Mouse (Mus musculus) neural tube, embryonic 12.5 days (tissue): ENCODE measurements around the gene Plekhh3. TPM values are rescaled to one million over a fixed set of nuclear protein-coding genes. Genes with fewer than 3 reads are reported as not detected.

Experiments
- ATAC-seq: fragments of 200-750 bp; cut with Nextera tagmentation; 2 replicates; pipeline ENCODE4 v1.8.0; 2017; ENCODE audit warnings: low read depth, mild to moderate bottlenecking, moderate TSS enrichment, moderate library complexity; ENCODE audit not compliant: low FRiP score
- H3K27ac ChIP-seq: fragments of 300-500 bp; sonication (generic); 2 replicates; pipeline ENCODE4 v1.5.1; 2016
- H3K27me3 ChIP-seq: fragments of 300-500 bp; sonication (generic); replicated peaks from 2 replicates; pipeline ENCODE4 v1.6.1; 2016; ENCODE audit warnings: mild to moderate bottlenecking
- H3K36me3 ChIP-seq: fragments of 300-500 bp; sonication (generic); 2 replicates; pipeline ENCODE4 v1.6.1; 2016; ENCODE audit warnings: mild to moderate bottlenecking
- H3K4me1 ChIP-seq: fragments of 300-500 bp; sonication (generic); 2 replicates; pipeline ENCODE4 v1.6.1; 2016
- H3K4me2 ChIP-seq: fragments of 300-500 bp; sonication (generic); replicated peaks from 2 replicates; pipeline ENCODE4 v1.6.1; 2016; ENCODE audit warnings: mild to moderate bottlenecking
- H3K4me3 ChIP-seq: fragments of 300-500 bp; sonication (generic); 2 replicates; pipeline ENCODE4 v1.5.1; 2016
- H3K9ac ChIP-seq: fragments of 300-500 bp; sonication (generic); 2 replicates; pipeline ENCODE4 v1.6.1; 2016; ENCODE audit warnings: mild to moderate bottlenecking
- H3K9me3 ChIP-seq: fragments of 300-500 bp; sonication (generic); 2 replicates; pipeline ENCODE4 v1.6.1; 2016; ENCODE audit warnings: mild to moderate bottlenecking
- WGBS: fragments of 180-500 bp; shearing (Covaris S2); methylation state at CpG from one replicate; pipeline ENCODE4 v1.1.7; 2016; 5-methylcytosine and 5-hydroxymethylcytosine counted together
- polyA plus RNA-seq: library from polyadenylated mRNA; unstranded; fragments of >200 nt; fragmentation: Nextera tagmentation; extraction: Ambion mirVana; gene quantifications from 2 replicates; pipeline ENCODE4 v1.2.1, GENCODE M21; 2016

Gene Plekhh3
- polyA plus RNA-seq, 1 experiment from 2014 or later = 17.1 TPM

DNA sequence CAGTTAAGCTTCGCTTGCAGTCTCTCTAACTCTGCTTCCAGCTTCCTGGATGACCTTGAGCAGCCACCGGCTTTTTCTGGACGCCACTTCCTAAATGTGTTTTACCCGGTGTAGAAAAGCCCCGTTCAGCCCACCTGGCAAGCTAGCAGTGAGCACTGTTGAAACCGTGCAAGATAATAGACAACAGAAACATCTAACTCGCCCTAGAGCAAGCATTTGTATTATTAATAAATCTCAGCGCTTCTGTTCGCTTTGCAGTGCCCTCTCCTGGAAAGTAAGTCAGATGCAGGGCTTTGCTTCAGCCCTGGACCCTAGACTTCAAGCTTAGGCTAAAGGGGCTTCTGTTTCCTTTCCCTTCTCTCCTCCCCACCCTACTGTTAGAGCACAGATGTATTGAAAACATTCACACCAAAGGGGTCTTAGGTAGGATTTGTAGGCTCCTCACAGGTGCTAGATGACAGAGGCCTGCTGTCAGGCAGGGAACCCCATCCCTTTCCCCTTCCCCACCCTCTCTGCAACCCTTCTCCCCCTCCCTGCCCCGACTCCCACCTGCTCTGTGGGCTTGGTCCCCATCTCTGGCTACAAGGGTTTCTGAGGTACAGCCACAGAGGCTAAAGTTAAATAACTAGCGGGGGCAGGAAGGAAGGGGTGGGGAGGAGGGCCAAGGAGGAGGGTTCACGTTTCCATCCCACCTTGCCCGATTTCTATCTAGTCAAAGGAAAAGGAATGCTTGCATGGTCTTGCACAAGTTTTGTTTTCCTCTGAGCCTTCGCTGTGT, 3.9 kb upstream of the Plekhh3 start, which contains the start of gene Ccr10:
Gene Ccr10, minus strand, starts transcription at position 593 of the 778 bp plus-strand sequence.
- peaks cover 64% of the 10 kb centered on the region for H3K27me3 ChIP-seq
- peak within 1 kb of the TSS; percentile 31 for H3K4me3 ChIP-seq
- no peak within 1 kb of the TSS for H3K27ac ChIP-seq
- ATAC-seq = no peak
- H3K9me3 ChIP-seq = no peaks in the 10 kb centered on the region
- H3K4me1 ChIP-seq = peaks cover 53% of the 10 kb centered on the region
- peak within 1 kb of the TSS; percentile 70 for H3K4me2 ChIP-seq
- peak within 1 kb of the TSS; percentile 48 for H3K9ac ChIP-seq
- 20% methylated on average over 14 of the region's 14 CpGs for WGBS
- H3K36me3 ChIP-seq = no peaks in the 10 kb centered on the region

DNA sequence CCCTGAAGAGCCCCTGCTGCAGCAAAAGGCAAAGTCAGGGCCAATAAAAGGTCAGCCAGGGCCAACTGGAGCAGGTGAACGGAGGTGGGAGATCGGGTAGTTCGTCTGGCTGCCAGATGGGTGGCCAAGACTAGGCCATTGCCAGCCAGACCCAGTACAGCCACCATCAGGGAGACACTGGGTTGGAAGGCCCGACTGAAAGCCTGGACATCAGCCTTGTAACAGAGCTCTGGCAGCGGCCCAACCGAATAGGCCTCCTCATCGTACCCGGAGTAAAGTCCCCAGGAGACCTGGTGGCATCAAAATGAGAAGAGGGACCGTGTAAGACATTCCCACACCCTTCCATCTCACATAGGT, 3.2 kb upstream of the Plekhh3 start:
- no peak for ATAC-seq
- H3K27me3 ChIP-seq = peaks cover 70% of the 10 kb centered on the region
- peak overlapping the region; percentile 70 for H3K4me2 ChIP-seq
- peaks cover 60% of the 10 kb centered on the region for H3K4me1 ChIP-seq
- no peak overlapping the region for H3K27ac ChIP-seq
- no peaks in the 10 kb centered on the region for H3K9me3 ChIP-seq
- H3K4me3 ChIP-seq = peak overlapping the region; percentile 27; the same call in 1 of the 2 replicates
- peak overlapping the region; percentile 48 for H3K9ac ChIP-seq
- H3K36me3 ChIP-seq = no peaks in the 10 kb centered on the region
- WGBS = 21% methylated on average over 9 of the region's 9 CpGs

DNA sequence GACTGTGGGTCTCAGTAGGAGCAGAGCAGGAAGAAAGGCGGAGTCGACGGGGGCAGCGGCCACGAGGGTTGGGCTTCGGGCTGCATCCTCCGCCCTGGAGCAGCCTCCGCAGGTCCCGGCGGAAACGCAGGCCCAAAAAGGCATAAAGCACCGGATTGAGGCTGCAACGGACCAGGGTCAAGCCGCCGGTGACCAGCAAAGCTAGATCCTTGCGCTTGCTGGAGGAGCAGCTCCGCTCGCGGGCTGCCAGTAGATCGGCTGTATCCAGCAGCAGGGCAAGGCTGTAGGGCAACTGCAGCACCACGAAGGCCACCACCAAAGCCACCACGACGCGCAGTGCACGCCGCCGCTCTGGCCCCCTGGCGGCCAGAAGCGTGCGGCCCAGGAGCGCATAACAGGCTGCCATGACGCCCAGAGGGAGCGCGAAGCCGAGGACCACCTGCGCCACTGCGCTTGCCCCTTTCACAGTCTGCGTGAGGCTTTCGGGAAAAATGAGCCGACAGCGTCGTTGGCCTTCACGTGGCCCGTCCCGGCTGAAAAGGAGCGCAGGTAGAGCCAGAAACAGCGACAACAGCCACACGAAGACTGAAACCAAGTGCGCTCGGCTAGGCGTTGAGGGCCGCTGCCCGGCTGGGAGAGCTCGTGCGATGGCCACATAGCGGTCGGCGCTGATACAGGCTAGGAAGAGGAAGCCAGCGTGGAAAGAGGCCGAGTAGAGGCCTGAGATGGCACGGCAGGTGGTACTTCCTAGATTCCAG, 2.7 kb upstream of the Plekhh3 start:
- WGBS = 1% methylated on average over 61 of the region's 61 CpGs
- H3K36me3 ChIP-seq = no peaks in the 10 kb centered on the region
- H3K4me3 ChIP-seq = peak overlapping the region; percentile 27
- ATAC-seq = peak; percentile 52
- peak overlapping the region; percentile 70 for H3K4me2 ChIP-seq
- peaks cover 71% of the 10 kb centered on the region for H3K27me3 ChIP-seq
- H3K9me3 ChIP-seq = no peaks in the 10 kb centered on the region
- peak overlapping the region; percentile 48 for H3K9ac ChIP-seq
- no peak overlapping the region for H3K27ac ChIP-seq
- peaks cover 66% of the 10 kb centered on the region for H3K4me1 ChIP-seq

DNA sequence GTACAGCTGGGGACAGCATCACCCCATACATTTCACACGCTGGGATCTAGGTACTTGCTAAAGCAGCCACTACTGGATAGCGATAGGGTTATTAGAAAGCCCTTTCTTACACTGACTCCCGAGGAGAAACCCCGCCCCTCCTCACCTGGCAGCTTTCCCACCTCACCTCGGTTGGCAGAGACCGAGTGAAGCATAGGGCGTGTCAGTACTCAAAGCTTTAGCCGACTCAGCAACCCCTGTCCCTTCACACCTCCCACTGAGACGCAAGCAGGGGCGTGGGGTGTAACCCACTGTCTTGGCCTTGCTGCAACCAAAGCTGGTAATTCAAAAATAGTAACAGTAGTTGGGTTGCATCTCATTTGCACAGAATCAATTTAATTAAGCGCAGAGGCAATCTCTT, 2.0 kb upstream of the Plekhh3 start:
- 5% methylated on average over 11 of the region's 11 CpGs for WGBS
- peaks cover 63% of the 10 kb centered on the region for H3K4me1 ChIP-seq
- H3K4me3 ChIP-seq = no peak overlapping the region
- no peaks in the 10 kb centered on the region for H3K36me3 ChIP-seq
- H3K27ac ChIP-seq = no peak overlapping the region
- H3K9ac ChIP-seq = no peak overlapping the region
- peak overlapping the region; percentile 70 for H3K4me2 ChIP-seq
- H3K9me3 ChIP-seq = no peaks in the 10 kb centered on the region
- peaks cover 71% of the 10 kb centered on the region for H3K27me3 ChIP-seq
- no peak for ATAC-seq

DNA sequence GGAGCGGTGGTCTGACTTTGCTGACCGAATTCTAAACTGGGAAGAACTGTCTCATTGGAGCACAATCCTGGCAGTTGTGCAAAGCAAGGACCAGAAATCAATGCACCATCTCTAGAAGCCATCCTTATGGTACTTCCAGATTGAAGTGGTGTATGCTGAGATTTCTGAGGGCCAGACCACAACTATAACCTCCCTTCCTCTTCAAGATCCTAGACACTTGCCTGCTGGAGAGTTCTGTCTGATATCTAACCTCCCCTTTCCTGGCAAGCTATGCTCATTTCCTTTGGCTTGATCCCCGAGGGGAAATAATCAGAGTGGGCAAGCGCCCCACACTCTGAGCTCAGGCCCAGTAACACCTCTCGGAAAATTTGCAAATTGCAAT, 1.3 kb upstream of the Plekhh3 start:
- Histone ChIP-seq H3K4me2 (peak overlapping the region; percentile 86), H3K4me3 (peak overlapping the region; percentile 43), H3K9me3 (no peaks in the 10 kb centered on the region), H3K27ac (no peak overlapping the region), H3K4me1 (peaks cover 59% of the 10 kb centered on the region), H3K36me3 (peaks cover 4% of the 10 kb centered on the region), H3K9ac (0 out of 2 replicates have a peak overlapping the region, but pooled peaks have one; percentile 33), H3K27me3 (peaks cover 71% of the 10 kb centered on the region)
- 14% methylated on average over 5 of the region's 5 CpGs for WGBS
- ATAC-seq = no peak

DNA sequence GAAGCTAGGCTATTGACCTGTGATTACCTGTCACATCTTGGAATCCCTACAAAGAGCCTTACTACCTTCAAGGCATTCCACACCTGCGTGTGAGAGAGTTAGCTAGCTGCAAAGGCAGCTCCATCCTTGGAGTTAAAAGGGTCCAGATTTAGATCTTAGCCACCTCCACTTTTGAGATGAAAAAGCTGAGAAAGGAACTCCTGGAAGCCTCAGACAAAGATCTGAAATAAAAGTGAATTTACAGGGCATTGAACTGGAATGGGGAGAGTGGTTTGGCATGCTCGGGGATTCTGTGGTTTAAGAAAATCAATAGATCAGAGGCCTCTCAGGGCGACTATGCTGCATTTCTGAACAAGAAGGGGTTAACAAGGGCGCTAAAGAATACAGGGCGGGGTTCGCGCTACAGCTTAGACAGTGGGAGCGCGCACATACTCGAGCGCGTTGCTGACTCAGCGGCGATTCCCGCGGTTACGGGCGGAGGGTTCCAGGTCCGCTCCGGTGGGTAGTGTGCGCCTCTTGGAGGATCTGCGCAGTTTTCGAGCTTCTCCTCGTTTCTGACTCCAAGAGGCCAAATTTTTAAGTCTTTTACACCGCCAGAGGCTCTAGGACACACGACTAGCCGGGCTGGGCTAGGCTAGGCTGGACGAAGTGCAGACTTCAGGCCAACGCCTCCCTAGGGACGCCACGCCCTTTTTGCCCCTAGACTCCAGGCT, 726 bp upstream of the Plekhh3 start:
- peak overlapping the region; percentile 86 for H3K4me2 ChIP-seq
- peak overlapping the region; percentile 51; the same call in 1 of the 2 replicates for H3K27ac ChIP-seq
- no peaks in the 10 kb centered on the region for H3K9me3 ChIP-seq
- H3K4me3 ChIP-seq = peak overlapping the region; percentile 43
- H3K4me1 ChIP-seq = peaks cover 59% of the 10 kb centered on the region
- H3K27me3 ChIP-seq = peaks cover 71% of the 10 kb centered on the region
- H3K36me3 ChIP-seq = peaks cover 10% of the 10 kb centered on the region
- H3K9ac ChIP-seq = 0 out of 2 replicates have a peak overlapping the region, but pooled peaks have one; percentile 33
- WGBS = under 1% methylated on average over 31 of the region's 31 CpGs
- ATAC-seq = peak; percentile 42

DNA sequence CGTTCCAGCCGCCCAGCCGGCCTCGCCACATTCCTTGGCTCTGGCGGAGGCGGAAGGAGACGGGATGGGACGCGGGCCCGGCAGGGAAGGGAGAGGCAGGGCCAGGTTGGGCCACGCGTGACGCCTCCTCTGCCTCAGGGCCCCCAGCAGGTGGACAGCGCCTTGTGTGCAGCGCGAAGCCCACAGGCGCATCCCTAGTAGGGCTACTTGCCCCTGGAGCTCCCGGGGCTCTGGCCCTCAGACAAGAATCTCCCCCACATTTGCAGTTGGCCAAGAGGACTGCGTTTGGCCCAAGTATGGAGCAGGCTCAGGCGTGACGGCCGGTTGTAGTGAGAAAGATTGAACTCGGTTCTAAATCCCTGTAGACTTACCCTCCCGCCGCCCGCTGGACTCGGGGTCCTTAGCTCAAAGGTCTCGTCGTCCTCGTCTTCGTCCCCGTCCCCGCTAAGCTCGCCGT, 769 bp downstream of the Plekhh3 start, which contains the start of gene Cntnap1:
Gene Cntnap1, plus strand, starts transcription at position 170 of the 457 bp plus-strand sequence.
- H3K9me3 ChIP-seq = no peaks in the 10 kb centered on the region
- H3K27ac ChIP-seq = 0 out of 2 replicates have a peak within 1 kb of the TSS, but pooled peaks have one; percentile 10
- H3K4me1 ChIP-seq = peaks cover 49% of the 10 kb centered on the region
- peaks cover 73% of the 10 kb centered on the region for H3K27me3 ChIP-seq
- H3K4me2 ChIP-seq = peak within 1 kb of the TSS; percentile 86
- peaks cover 11% of the 10 kb centered on the region for H3K36me3 ChIP-seq
- ATAC-seq = no peak
- H3K9ac ChIP-seq = peak within 1 kb of the TSS; percentile 66
- WGBS = under 1% methylated on average over 35 of the region's 35 CpGs
- peak within 1 kb of the TSS; percentile 67 for H3K4me3 ChIP-seq

DNA sequence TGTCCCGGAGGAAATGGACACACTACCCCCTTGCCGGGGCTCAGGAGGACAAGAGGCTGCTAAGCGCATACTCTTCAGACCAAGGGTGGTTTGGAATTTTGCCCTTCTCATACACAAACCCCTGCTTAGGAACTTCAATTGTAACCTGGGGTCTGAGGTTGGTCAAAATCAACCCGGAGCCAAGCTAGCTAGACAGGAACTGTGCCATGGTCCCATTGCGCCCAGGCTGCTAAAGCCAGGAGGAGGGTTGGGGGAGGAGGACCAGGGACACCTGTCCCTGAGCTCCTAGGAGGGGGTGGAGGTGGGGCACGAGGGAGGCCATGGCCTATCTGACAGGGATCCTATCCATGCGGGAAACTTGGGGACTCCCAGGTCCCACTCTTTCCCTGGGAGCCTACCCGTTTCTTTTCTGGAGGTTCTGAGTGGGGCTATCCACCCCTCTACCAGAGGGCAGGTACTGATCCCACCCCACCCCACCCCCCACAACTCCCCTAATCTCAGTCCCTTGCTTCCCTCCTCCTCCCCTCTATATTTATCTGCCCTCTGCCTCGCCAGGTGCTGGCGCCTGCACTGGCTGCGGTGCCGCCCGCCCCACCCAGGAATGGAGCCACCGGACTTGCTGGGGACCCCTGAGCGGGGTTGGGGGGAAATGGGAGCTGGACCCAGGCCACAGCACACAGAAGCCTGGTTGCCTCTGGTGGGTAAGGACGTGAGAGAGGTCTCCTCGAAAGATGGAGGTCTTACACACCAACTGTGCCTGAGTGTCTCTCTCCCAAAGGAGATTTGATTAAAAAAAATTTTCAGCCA, 1.6 kb downstream of the Plekhh3 start:
- no peak overlapping the region for H3K27ac ChIP-seq
- H3K27me3 ChIP-seq = peaks cover 73% of the 10 kb centered on the region
- H3K4me3 ChIP-seq = peak overlapping the region; percentile 67
- no peaks in the 10 kb centered on the region for H3K9me3 ChIP-seq
- peak overlapping the region; percentile 66 for H3K9ac ChIP-seq
- H3K36me3 ChIP-seq = peaks cover 11% of the 10 kb centered on the region
- peaks cover 48% of the 10 kb centered on the region for H3K4me1 ChIP-seq
- ATAC-seq = no peak
- H3K4me2 ChIP-seq = peak overlapping the region; percentile 86
- WGBS = 11% methylated on average over 17 of the region's 17 CpGs

DNA sequence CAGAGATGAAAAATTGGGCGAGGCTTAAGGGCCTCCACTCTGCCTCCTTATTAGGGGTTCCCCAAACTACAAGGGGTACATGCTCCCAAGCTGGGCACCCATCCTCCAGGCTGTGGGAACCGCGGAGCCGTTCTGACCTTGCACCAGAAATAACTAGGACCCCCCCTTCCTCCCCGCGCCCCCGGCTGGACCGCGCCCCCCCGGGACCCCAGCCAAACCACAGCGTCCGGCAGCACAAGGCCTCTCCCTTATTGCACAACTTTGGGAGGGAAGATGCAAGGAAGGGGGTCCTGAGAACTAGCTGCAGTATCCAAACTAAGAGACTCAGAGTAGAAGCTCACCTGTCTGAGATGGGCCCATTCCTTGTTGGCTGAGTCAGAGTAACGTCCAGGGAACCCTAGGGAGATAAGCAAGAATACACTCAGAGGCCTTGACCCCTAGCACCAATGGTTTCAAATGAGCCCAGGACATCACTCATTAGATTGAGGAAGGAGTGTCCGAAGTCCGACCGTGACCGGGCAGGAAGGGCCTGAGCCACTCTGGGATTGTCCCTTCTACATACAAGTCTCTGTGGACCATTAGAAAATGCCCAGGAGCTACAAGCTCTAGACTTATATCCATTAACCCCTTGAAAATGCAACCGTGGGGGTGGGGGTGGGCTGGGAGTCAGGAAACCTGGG, 2.7 kb downstream of the Plekhh3 start:
- Histone ChIP-seq H3K9me3 (no peaks in the 10 kb centered on the region), H3K9ac (no peak overlapping the region), H3K4me1 (peaks cover 47% of the 10 kb centered on the region), H3K27ac (no peak overlapping the region), H3K4me3 (no peak overlapping the region), H3K27me3 (peaks cover 75% of the 10 kb centered on the region), H3K36me3 (peaks cover 20% of the 10 kb centered on the region), H3K4me2 (peak overlapping the region; percentile 86)
- ATAC-seq = no peak
- 62% methylated on average over 18 of the region's 18 CpGs for WGBS

DNA sequence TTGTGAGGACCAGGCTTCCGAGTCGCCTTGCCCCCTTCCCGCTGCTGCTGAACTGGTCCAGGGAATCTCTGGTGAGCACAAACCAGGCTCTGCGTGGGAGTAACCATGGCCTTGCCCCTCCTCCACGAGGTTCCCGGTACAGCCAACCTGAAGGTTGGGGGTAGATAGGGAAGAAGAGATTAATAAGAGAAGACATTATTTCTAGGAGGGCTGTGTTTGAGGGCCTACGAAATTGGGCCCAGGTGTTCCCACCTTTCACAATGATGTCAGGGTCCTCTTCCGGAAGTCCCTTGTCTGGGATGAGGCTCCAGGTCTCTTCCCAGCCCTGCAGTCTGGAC, 3.2 kb downstream of the Plekhh3 start:
- Histone ChIP-seq H3K4me1 (peaks cover 42% of the 10 kb centered on the region), H3K27me3 (peaks cover 75% of the 10 kb centered on the region), H3K27ac (no peak overlapping the region), H3K4me3 (no peak overlapping the region), H3K4me2 (0 out of 2 replicates have a peak overlapping the region, but pooled peaks have one; percentile 86), H3K9ac (no peak overlapping the region), H3K9me3 (no peaks in the 10 kb centered on the region), H3K36me3 (peaks cover 25% of the 10 kb centered on the region)
- no peak for ATAC-seq
- WGBS = 42% methylated on average over 8 of the region's 8 CpGs
